Mouse (Mus musculus) activated CD4-positive, CD25-positive, alpha-beta regulatory T cell, adult 9 weeks (primary cell): Measurements from ENCODE around the gene Idi1. TPM values are rescaled to one million over a fixed set of nuclear protein-coding genes. Genes with fewer than 3 reads are reported as not detected.

Experiments
- polyA plus RNA-seq: library from polyadenylated mRNA; unstranded; fragments of 100-300 nt; shearing (Covaris generic); gene quantifications from one replicate; pipeline ENCODE4 v1.2.1, GENCODE M21; 2017

Idi1 gene
- polyA plus RNA-seq = 44.3 TPM

DNA sequence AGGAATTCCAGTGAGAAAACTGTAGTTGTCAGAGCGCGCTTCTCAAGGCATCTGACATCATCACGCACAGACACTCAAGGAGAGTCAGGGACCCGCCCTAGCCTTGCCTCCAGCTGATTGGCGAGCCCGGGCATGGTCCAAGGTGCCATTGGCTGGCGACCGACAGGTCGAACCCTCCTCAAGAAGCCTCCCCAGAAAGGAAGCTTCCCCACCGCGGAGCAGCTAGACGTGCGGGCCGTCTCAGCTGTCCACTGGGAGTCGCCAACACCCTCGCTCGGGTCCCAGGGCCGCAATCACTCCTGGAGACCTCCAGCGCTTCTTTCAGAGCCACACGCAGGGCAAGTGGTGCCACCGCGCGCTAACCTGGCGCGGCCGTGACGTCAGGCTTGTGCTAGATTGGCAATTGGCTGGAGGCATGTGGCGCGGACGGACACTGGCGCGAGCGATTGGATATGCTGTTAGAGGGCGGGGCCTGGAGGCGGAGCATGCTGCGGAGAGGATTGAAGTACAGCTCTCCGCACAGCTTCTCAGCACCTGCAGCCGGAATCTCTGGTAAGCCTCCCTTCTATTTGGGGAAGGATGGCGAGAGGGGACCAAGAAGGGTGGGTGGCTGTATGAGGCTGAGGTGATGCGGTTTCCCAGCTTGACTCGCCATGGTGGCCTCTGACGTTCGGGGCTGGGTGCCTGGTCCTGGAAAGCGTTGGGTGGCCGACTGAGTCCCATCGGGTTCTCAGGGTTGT lies at the start of gene Idi1:
Gene Idi1, plus strand, starts transcription at position 57 of the 740 bp plus-strand sequence.

DNA sequence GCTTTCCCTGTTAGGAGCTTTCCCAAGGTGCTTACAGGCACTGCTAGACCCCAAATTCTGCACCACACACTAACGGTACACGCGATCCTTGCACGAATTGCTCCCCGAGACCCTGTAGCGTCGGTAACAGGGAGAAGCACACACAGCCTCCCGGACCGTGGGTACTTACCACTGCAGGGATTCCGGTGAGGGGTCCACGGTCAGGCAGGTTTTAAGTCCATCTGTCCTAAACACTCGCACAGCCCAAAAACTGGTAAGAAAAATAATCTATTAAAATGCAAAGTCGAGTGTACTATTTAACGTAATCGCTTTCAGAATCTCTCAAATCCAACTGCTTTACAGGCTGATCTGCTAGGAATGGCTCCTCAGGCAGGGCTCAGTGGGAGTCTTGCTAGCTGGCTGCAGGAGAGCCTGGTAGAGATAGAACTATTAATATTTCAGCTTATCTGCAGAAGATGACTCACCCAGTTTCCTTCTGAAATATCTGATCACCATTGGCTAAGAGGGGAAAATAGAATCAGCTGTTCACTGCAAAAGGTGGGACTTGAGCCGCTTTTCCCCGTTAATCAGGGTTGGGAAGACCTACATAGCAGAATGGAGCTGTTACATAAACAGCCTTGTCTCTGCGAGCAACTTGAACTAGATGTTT lies 13.9 kb upstream of the Idi1 start, which contains the start of gene Wdr37:
Gene Wdr37, minus strand, starts transcription at position 596 of the 649 bp plus-strand sequence.

Other genes with a start within 250 kb of the Idi1 start
- 47.7 TPM for gene Wdr37, start 13.6 kb upstream of the Idi1 start, polyA plus RNA-seq
- not detected for gene Gm9745, start 62.7 kb downstream of the Idi1 start, polyA plus RNA-seq
- not detected for gene Idi2, start 67.4 kb downstream of the Idi1 start, polyA plus RNA-seq
- gene Gtpbp4, start 110.6 kb downstream of the Idi1 start, polyA plus RNA-seq = 107 TPM
- 14.3 TPM for gene Larp4b, start 208.4 kb downstream of the Idi1 start, polyA plus RNA-seq